Mouse (Mus musculus) forebrain, embryonic 16.5 days (tissue): ENCODE measurements at regions not wholly inside any gene's neighbourhood (a gene's known extent, or its start where the extent isn't known, plus 50 kb on each side); places are given as distances from the start of the nearest gene placed in this dataset.
A peak's percentile ranks its signal among the peaks of the same experiment; 100 is the strongest.

Experiments
- ATAC-seq: fragments of 200-750 bp; cut with Nextera tagmentation; 2 replicates; pipeline ENCODE4 v1.8.0; 2017; ENCODE audit warnings: mild to moderate bottlenecking, moderate library complexity
- H3K27ac ChIP-seq: fragments of 300-500 bp; sonication (generic); 2 replicates; pipeline ENCODE4 v1.5.1; 2014; ENCODE audit warnings: low read length, control low read depth
- H3K27me3 ChIP-seq: fragments of 300-500 bp; sonication (generic); replicated peaks from 2 replicates; pipeline ENCODE4 v1.6.1; 2014; ENCODE audit warnings: low read length; ENCODE audit not compliant: control insufficient read depth, insufficient read depth
- H3K36me3 ChIP-seq: fragments of 300-500 bp; sonication (generic); 2 replicates; pipeline ENCODE4 v1.6.1; 2014; ENCODE audit not compliant: control insufficient read depth, insufficient read depth
- H3K4me1 ChIP-seq: fragments of 300-500 bp; sonication (generic); replicated peaks from 2 replicates; pipeline ENCODE4 v1.6.1; 2014; ENCODE audit warnings: low read length; ENCODE audit not compliant: control insufficient read depth, insufficient read depth
- H3K4me2 ChIP-seq: fragments of 300-500 bp; sonication (generic); 2 replicates; pipeline ENCODE4 v1.6.1; 2014; ENCODE audit warnings: mild to moderate bottlenecking, low read length, control low read depth
- H3K4me3 ChIP-seq: fragments of 300-500 bp; sonication (generic); replicated peaks from 2 replicates; pipeline ENCODE4 v1.5.1; 2014; ENCODE audit warnings: mild to moderate bottlenecking, low read length, control low read depth
- H3K9ac ChIP-seq: fragments of 300-500 bp; sonication (generic); replicated peaks from 2 replicates; pipeline ENCODE4 v1.6.1; 2014; ENCODE audit warnings: low read depth, low read length, control low read depth
- H3K9me3 ChIP-seq: fragments of 300-500 bp; sonication (generic); 2 replicates; pipeline ENCODE4 v1.6.1; 2016; ENCODE audit warnings: low read length; ENCODE audit not compliant: control insufficient read depth
- WGBS: fragments of 180-500 bp; shearing (Covaris S2); extraction: QIAGEN DNeasy Blood & Tissue Kit; methylation state at CpG from one replicate; pipeline ENCODE4 v1.1.7; 2014; 5-methylcytosine and 5-hydroxymethylcytosine counted together

GRCm38 (mm10) chr4:55762389-55762788, 230.1 kb upstream of the Klf4 start:
- H3K4me3 ChIP-seq: no peak overlapping the region
- no peak overlapping the region for H3K27ac ChIP-seq
- H3K36me3 ChIP-seq: no peaks in the 10 kb centered on the region
- H3K9ac ChIP-seq: no peak overlapping the region
- ATAC-seq: no peak
- H3K4me1 ChIP-seq: peaks cover 5% of the 10 kb centered on the region
- no peak overlapping the region for H3K4me2 ChIP-seq
- no peaks in the 10 kb centered on the region for H3K27me3 ChIP-seq
- no peaks in the 10 kb centered on the region for H3K9me3 ChIP-seq
- WGBS: 85% methylated on average over 4 of the region's 4 CpGs

DNA sequence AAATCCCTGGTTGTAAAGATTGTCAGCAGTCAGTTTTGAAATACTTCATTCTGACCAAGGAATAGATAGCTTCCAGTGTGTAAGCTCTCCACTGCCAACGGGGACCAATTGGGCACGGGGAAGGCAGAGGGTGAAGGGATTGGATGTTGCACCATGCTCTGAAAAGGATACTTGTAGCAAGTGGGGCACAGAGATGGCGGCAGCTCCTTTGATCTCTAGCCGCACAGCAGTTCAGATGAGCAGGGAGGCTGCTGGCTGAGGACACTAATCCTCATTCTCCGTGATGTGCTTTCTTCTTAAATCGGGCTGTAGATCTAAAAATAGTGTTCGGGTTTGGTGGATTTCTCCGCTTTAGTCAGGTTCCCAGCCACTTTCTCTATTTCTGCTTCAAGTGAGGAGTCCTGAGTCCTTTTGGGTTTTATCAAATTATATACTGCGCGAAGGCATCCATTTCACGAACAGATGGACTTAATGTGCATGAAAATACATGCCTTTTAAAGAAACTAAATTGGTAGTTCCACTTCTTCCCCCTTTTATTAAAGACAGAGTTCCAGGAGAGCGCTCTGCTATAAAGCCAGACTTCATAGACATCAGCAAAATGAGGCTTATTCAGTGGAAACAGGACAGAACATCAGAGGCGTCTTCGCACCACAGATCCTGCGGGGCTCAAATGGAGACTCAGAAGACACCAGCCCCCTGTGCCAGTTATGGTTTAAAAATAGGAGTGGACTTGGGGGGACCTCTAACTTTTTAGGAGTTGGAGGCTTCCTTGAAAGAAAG, 225.1 kb upstream of the Klf4 start:
- H3K4me2 ChIP-seq: peak overlapping the region; percentile 7; the same call in 1 of the 2 replicates
- no peak for ATAC-seq
- no peaks in the 10 kb centered on the region for H3K36me3 ChIP-seq
- H3K9ac ChIP-seq: no peak overlapping the region
- H3K27ac ChIP-seq: no peak overlapping the region
- no peak overlapping the region for H3K4me3 ChIP-seq
- peaks cover 3% of the 10 kb centered on the region for H3K4me1 ChIP-seq
- H3K27me3 ChIP-seq: no peaks in the 10 kb centered on the region
- 50% methylated on average over 15 of the region's 15 CpGs for WGBS
- no peaks in the 10 kb centered on the region for H3K9me3 ChIP-seq

- no peaks in the 10 kb centered on the region for H3K36me3 ChIP-seq
- no peak overlapping the region for H3K4me3 ChIP-seq
- H3K27ac ChIP-seq: no peak overlapping the region
- H3K4me1 ChIP-seq: no peaks in the 10 kb centered on the region
- ATAC-seq: no peak
- WGBS: 66% methylated on average over 20 of the region's 20 CpGs
- H3K4me2 ChIP-seq: no peak overlapping the region
- H3K9me3 ChIP-seq: no peaks in the 10 kb centered on the region
- no peak overlapping the region for H3K9ac ChIP-seq
- H3K27me3 ChIP-seq: no peaks in the 10 kb centered on the region
These were observed 217.8 kb upstream of the Klf4 start for GRCm38 (mm10) chr4:55749949-55750600.

- no peaks in the 10 kb centered on the region for H3K36me3 ChIP-seq
- no peak overlapping the region for H3K4me3 ChIP-seq
- no peak for ATAC-seq
- no peak overlapping the region for H3K27ac ChIP-seq
- H3K4me2 ChIP-seq: no peak overlapping the region
- H3K27me3 ChIP-seq: no peaks in the 10 kb centered on the region
- H3K9ac ChIP-seq: no peak overlapping the region
- H3K4me1 ChIP-seq: peaks cover 4% of the 10 kb centered on the region
- WGBS: 91% methylated on average over 8 of the region's 8 CpGs
- H3K9me3 ChIP-seq: no peaks in the 10 kb centered on the region
These were observed 209.1 kb upstream of the Klf4 start for GRCm38 (mm10) chr4:55741355-55741754.

DNA sequence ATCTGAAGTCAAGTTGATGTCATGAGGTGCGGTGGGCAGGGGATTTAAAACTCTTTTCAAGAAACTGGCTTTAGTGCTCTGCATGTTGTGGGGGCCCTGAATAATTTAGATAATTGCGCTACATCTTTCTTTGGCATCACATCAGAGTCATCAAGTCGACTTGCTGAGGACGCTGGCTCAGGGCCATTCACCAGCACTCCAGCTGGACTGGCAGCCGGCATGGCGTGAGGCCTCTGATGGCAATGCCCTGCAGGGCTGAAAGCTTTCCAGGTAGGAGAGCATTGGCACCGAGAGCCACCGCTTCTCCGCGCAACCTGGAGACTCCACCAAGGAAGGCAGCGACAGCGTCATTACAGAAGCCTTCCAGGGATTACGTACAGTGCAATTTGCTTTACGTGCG, 207.8 kb upstream of the Klf4 start:
- WGBS: 48% methylated on average over 15 of the region's 15 CpGs
- Histone ChIP-seq H3K27me3 (no peaks in the 10 kb centered on the region), H3K9ac (no peak overlapping the region), H3K27ac (no peak overlapping the region), H3K4me2 (no peak overlapping the region; the same call in 1 of the 2 replicates), H3K4me3 (no peak overlapping the region), H3K4me1 (peaks cover 4% of the 10 kb centered on the region), H3K9me3 (no peaks in the 10 kb centered on the region), H3K36me3 (no peaks in the 10 kb centered on the region)
- peak; percentile 43; the same call in 1 of the 2 replicates for ATAC-seq

DNA sequence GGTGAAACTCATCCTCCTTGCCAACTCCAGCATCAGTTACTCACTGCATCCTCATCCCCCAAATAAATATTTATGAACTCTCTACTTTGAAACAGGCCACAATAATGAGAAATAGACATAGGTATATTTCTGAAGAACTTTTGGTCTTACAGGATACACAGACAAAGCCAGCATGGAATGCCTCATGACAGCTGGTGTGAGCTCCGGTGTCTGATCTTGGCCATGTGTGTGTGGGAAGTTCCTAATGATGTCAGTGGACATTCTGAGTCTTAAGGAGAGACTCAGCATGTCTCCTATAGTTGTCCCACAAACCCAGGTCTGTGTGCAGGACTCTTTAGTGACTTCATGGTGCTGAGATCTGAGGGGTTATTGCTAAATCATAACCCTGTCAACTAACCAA, 206.4 kb upstream of the Klf4 start:
- WGBS: 88% methylated on average over 1 of the region's 1 CpGs
- no peak overlapping the region for H3K4me2 ChIP-seq
- no peak for ATAC-seq
- H3K4me1 ChIP-seq: peaks cover 4% of the 10 kb centered on the region
- no peaks in the 10 kb centered on the region for H3K9me3 ChIP-seq
- no peaks in the 10 kb centered on the region for H3K27me3 ChIP-seq
- no peak overlapping the region for H3K9ac ChIP-seq
- H3K4me3 ChIP-seq: no peak overlapping the region
- no peaks in the 10 kb centered on the region for H3K36me3 ChIP-seq
- no peak overlapping the region for H3K27ac ChIP-seq

- no peak overlapping the region for H3K9ac ChIP-seq
- no peak overlapping the region for H3K27ac ChIP-seq
- 54% methylated on average over 3 of the region's 3 CpGs for WGBS
- H3K4me1 ChIP-seq: peaks cover 13% of the 10 kb centered on the region
- no peaks in the 10 kb centered on the region for H3K27me3 ChIP-seq
- no peaks in the 10 kb centered on the region for H3K36me3 ChIP-seq
- no peak for ATAC-seq
- H3K4me2 ChIP-seq: no peak overlapping the region
- H3K9me3 ChIP-seq: no peaks in the 10 kb centered on the region
- no peak overlapping the region for H3K4me3 ChIP-seq
These were observed 203.2 kb upstream of the Klf4 start for GRCm38 (mm10) chr4:55735453-55735852.

GRCm38 (mm10) chr4:55734331-55734730, 202.1 kb upstream of the Klf4 start:
- no peak overlapping the region for H3K9ac ChIP-seq
- H3K9me3 ChIP-seq: no peaks in the 10 kb centered on the region
- ATAC-seq: no peak
- WGBS: 88% methylated on average over 1 of the region's 1 CpGs
- no peak overlapping the region for H3K4me2 ChIP-seq
- no peaks in the 10 kb centered on the region for H3K36me3 ChIP-seq
- H3K27ac ChIP-seq: no peak overlapping the region
- peaks cover 12% of the 10 kb centered on the region; the same call in 1 of the 2 replicates for H3K4me1 ChIP-seq
- no peak overlapping the region for H3K4me3 ChIP-seq
- no peaks in the 10 kb centered on the region for H3K27me3 ChIP-seq

- Histone ChIP-seq H3K27me3 (no peaks in the 10 kb centered on the region), H3K9me3 (no peaks in the 10 kb centered on the region), H3K27ac (no peak overlapping the region), H3K36me3 (no peaks in the 10 kb centered on the region), H3K4me2 (no peak overlapping the region), H3K4me1 (peaks cover 13% of the 10 kb centered on the region; the same call in 1 of the 2 replicates), H3K9ac (no peak overlapping the region), H3K4me3 (no peak overlapping the region)
- 76% methylated on average over 4 of the region's 4 CpGs for WGBS
- ATAC-seq: no peak
These were observed 201.0 kb upstream of the Klf4 start for GRCm38 (mm10) chr4:55733223-55733622.
